Mouse (Mus musculus) limb, embryonic 10.5 days (tissue): ENCODE results near the gene Zfp235. TPM values are rescaled to one million over a fixed set of nuclear protein-coding genes. Genes with fewer than 3 reads are reported as not detected.

ENCODE experiments used
- DNase-seq: peaks from one replicate; pipeline ENCODE4 v3.0.0-alpha.2; 2017; ENCODE audit warnings: low spot score
- H3K27ac ChIP-seq: fragments of 300-500 bp; sonication (generic); 2 replicates; pipeline ENCODE4 v1.5.1; 2016; ENCODE audit warnings: mild to moderate bottlenecking
- H3K27me3 ChIP-seq: fragments of 300-500 bp; sonication (generic); 2 replicates; pipeline ENCODE4 v1.6.1; 2016; ENCODE audit warnings: low read depth, mild to moderate bottlenecking; ENCODE audit not compliant: poor library complexity, severe bottlenecking
- H3K36me3 ChIP-seq: fragments of 300-500 bp; sonication (generic); 2 replicates; pipeline ENCODE4 v1.6.1; 2016; ENCODE audit warnings: mild to moderate bottlenecking, moderate library complexity
- H3K4me1 ChIP-seq: fragments of 300-500 bp; sonication (generic); 2 replicates; pipeline ENCODE4 v1.6.1; 2016
- H3K4me3 ChIP-seq: fragments of 300-500 bp; sonication (generic); 2 replicates; pipeline ENCODE4 v1.5.1; 2016; ENCODE audit warnings: mild to moderate bottlenecking, moderate library complexity
- H3K9me3 ChIP-seq: fragments of 300-500 bp; sonication (generic); replicated peaks from 2 replicates; pipeline ENCODE4 v1.6.1; 2016; ENCODE audit warnings: mild to moderate bottlenecking
- WGBS: fragments of 180-500 bp; shearing (Covaris S2); methylation state at CpG from one replicate; pipeline ENCODE4 v1.1.7; 2016; 5-methylcytosine and 5-hydroxymethylcytosine counted together
- polyA plus RNA-seq: library from polyadenylated mRNA; unstranded; fragments of >200 nt; fragmentation: Nextera tagmentation; extraction: Ambion mirVana; gene quantifications from 2 replicates; pipeline ENCODE4 v1.2.1, GENCODE M21; 2016

Zfp235 gene
- polyA plus RNA-seq, 1 experiment from 2014 or later = 15.7 TPM

GRCm38 (mm10) chr7:24153272-24153671 lies 19.3 kb downstream of the Zfp235 start:
- H3K27me3 ChIP-seq = no peaks in the 10 kb centered on the region

GRCm38 (mm10) chr7:24172191-24172590 lies 38.2 kb downstream of the Zfp235 start:
- no peaks in the 10 kb centered on the region for H3K4me1 ChIP-seq
- no peak overlapping the region for H3K27ac ChIP-seq
- no peak for DNase-seq
- no peaks in the 10 kb centered on the region for H3K27me3 ChIP-seq
- H3K4me3 ChIP-seq = no peak overlapping the region
- H3K9me3 ChIP-seq = no peaks in the 10 kb centered on the region
- WGBS = 76% methylated on average over 4 of the region's 4 CpGs
- no peaks in the 10 kb centered on the region for H3K36me3 ChIP-seq

More at GRCm38 (mm10) chr7:24153272-24153671, 19.3 kb downstream of the Zfp235 start:
- Histone ChIP-seq H3K9me3 (no peaks in the 10 kb centered on the region), H3K36me3 (no peaks in the 10 kb centered on the region), H3K4me3 (no peak overlapping the region), H3K4me1 (no peaks in the 10 kb centered on the region), H3K27ac (no peak overlapping the region)
- no peak for DNase-seq
- 17% methylated on average over 1 of the region's 1 CpGs for WGBS

- Histone ChIP-seq H3K36me3 (no peaks in the 10 kb centered on the region), H3K4me3 (peak within 1 kb of the TSS; percentile 59), H3K27me3 (no peaks in the 10 kb centered on the region), H3K4me1 (no peaks in the 10 kb centered on the region), H3K9me3 (no peaks in the 10 kb centered on the region), H3K27ac (peak within 1 kb of the TSS; percentile 85)
- DNase-seq = peak; percentile 87
- 14% methylated on average over 23 of the region's 23 CpGs for WGBS
Measured at GRCm38 (mm10) chr7:24174618-24175336, 40.8 kb downstream of the Zfp235 start, which contains the start of gene Zfp114. Gene Zfp114 (plus strand): TSS chr7:24175060.

GRCm38 (mm10) chr7:24175337-24175711 lies 41.4 kb downstream of the Zfp235 start:
- H3K9me3 ChIP-seq = no peaks in the 10 kb centered on the region
- H3K27ac ChIP-seq = peak overlapping the region; percentile 85
- 65% methylated on average over 6 of the region's 6 CpGs for WGBS
- H3K4me3 ChIP-seq = peak overlapping the region; percentile 59
- no peaks in the 10 kb centered on the region for H3K36me3 ChIP-seq
- no peaks in the 10 kb centered on the region for H3K27me3 ChIP-seq
- no peak for DNase-seq
- no peaks in the 10 kb centered on the region for H3K4me1 ChIP-seq

- Histone ChIP-seq H3K4me1 (no peaks in the 10 kb centered on the region), H3K4me3 (no peak overlapping the region), H3K9me3 (no peaks in the 10 kb centered on the region; the same call in 1 of the 2 replicates), H3K27me3 (no peaks in the 10 kb centered on the region), H3K27ac (no peak overlapping the region), H3K36me3 (peaks cover 4% of the 10 kb centered on the region; the same call in 1 of the 2 replicates)
- WGBS = 75% methylated on average over 1 of the region's 1 CpGs
- DNase-seq = no peak
Measured at GRCm38 (mm10) chr7:24187611-24188010, 53.6 kb downstream of the Zfp235 start.

GRCm38 (mm10) chr7:24188901-24189570 lies 55.1 kb downstream of the Zfp235 start:
- Histone ChIP-seq H3K4me3 (no peak overlapping the region), H3K36me3 (peaks cover 15% of the 10 kb centered on the region), H3K9me3 (no peaks in the 10 kb centered on the region; the same call in 1 of the 2 replicates), H3K27me3 (no peaks in the 10 kb centered on the region), H3K4me1 (no peaks in the 10 kb centered on the region), H3K27ac (no peak overlapping the region)
- DNase-seq = peak; percentile 23
- 71% methylated on average over 4 of the region's 4 CpGs for WGBS

GRCm38 (mm10) chr7:24189571-24189944 lies 55.6 kb downstream of the Zfp235 start:
- 77% methylated on average over 5 of the region's 5 CpGs for WGBS
- H3K9me3 ChIP-seq = no peaks in the 10 kb centered on the region; the same call in 1 of the 2 replicates
- no peak overlapping the region for H3K4me3 ChIP-seq
- no peaks in the 10 kb centered on the region for H3K27me3 ChIP-seq
- H3K27ac ChIP-seq = no peak overlapping the region
- no peak for DNase-seq
- no peaks in the 10 kb centered on the region for H3K4me1 ChIP-seq
- peaks cover 21% of the 10 kb centered on the region for H3K36me3 ChIP-seq

- H3K27ac ChIP-seq = no peak overlapping the region
- H3K27me3 ChIP-seq = no peaks in the 10 kb centered on the region
- WGBS = 85% methylated on average over 2 of the region's 2 CpGs
- no peaks in the 10 kb centered on the region for H3K4me1 ChIP-seq
- H3K4me3 ChIP-seq = no peak overlapping the region
- H3K36me3 ChIP-seq = peaks cover 33% of the 10 kb centered on the region
- no peaks in the 10 kb centered on the region; the same call in 1 of the 2 replicates for H3K9me3 ChIP-seq
- no peak for DNase-seq
Measured at GRCm38 (mm10) chr7:24191361-24191760, 57.4 kb downstream of the Zfp235 start.

Other genes starting within 250 kb of the Zfp235 start
- gene Vmn1r178, start 242.2 kb upstream of the Zfp235 start, polyA plus RNA-seq = not detected in 2 replicates
- gene Vmn1r179, start 207.2 kb upstream of the Zfp235 start, polyA plus RNA-seq = not detected in 2 replicates
- gene Vmn1r180, start 183.5 kb upstream of the Zfp235 start, polyA plus RNA-seq = not detected in 2 replicates
- not detected in 2 replicates for gene Vmn1r181, start 159.6 kb upstream of the Zfp235 start, polyA plus RNA-seq
- not detected in 2 replicates for gene V1rd19, start 132.5 kb upstream of the Zfp235 start, polyA plus RNA-seq
- gene Vmn1r183, start 80.9 kb upstream of the Zfp235 start, polyA plus RNA-seq = not detected in 2 replicates
- gene Zfp180, start 52.2 kb upstream of the Zfp235 start, polyA plus RNA-seq = 26.8 and 30.2 TPM in 2 replicates
- 2.5 and 4.3 TPM in 2 replicates for gene Zfp112, start 21.9 kb upstream of the Zfp235 start, polyA plus RNA-seq
- 5.0 and 5.6 TPM in 2 replicates for gene Zfp114, start 40.9 kb downstream of the Zfp235 start, polyA plus RNA-seq
- gene Zfp111, start 77.3 kb downstream of the Zfp235 start, polyA plus RNA-seq = 9.9 and 11.5 TPM in 2 replicates
- gene Zfp109, start 103.4 kb downstream of the Zfp235 start, polyA plus RNA-seq = 6.7 and 7.0 TPM in 2 replicates
- gene Zfp108, start 120.6 kb downstream of the Zfp235 start, polyA plus RNA-seq = 2.6 and 3.2 TPM in 2 replicates
- 8.7 and 10.8 TPM in 2 replicates for gene Zfp93, start 136.3 kb downstream of the Zfp235 start, polyA plus RNA-seq
- 41.4 and 54.7 TPM in 2 replicates for gene Zfp61, start 167.1 kb downstream of the Zfp235 start, polyA plus RNA-seq
- gene Zfp94, start 182.5 kb downstream of the Zfp235 start, polyA plus RNA-seq = 12.1 and 15.9 TPM in 2 replicates
- gene Tescl, start 199.8 kb downstream of the Zfp235 start, polyA plus RNA-seq = not detected in 2 replicates
- not detected in 2 replicates for gene Lypd5, start 215.0 kb downstream of the Zfp235 start, polyA plus RNA-seq
- gene Kcnn4, start 236.1 kb downstream of the Zfp235 start, polyA plus RNA-seq = 3.6 and 4.0 TPM in 2 replicates